Mouse (Mus musculus): Measurements from ENCODE around the gene Tent5c. TPM values are rescaled to one million over a fixed set of nuclear protein-coding genes. Genes with fewer than 3 reads are reported as not detected.

The Tent5c gene
- polyA plus RNA-seq, 1 experiment from 2014 or later, result 3.5 TPM

- Histone ChIP-seq H3K27ac (replicated peaks; ENCODE audit: low read depth, low read length) (no peak overlapping the region), H3K4me1 (ENCODE audit: control insufficient read depth, insufficient read depth, low read length) (no peaks in the 10 kb centered on the region), H3K9me3 (replicated peaks; ENCODE audit: control insufficient read depth, low read length) (no peaks in the 10 kb centered on the region), H3K36me3 (replicated peaks; ENCODE audit: control insufficient read depth, insufficient read depth, low read depth, low read length) (no peaks in the 10 kb centered on the region), H3K4me3 (ENCODE audit: low read depth, low read length) (no peak overlapping the region), H3K4me2 (ENCODE audit: low read depth, low read length) (no peak overlapping the region), H3K9ac (replicated peaks; ENCODE audit: low read length) (no peak overlapping the region), H3K27me3 (ENCODE audit: control insufficient read depth, insufficient read depth, low read length) (peaks cover 8% of the 10 kb centered on the region)
- WGBS, result 86% methylated on average over 5 of the region's 5 CpGs
- no peak for ATAC-seq (replicated peaks; ENCODE audit: insufficient number of reproducible peaks, low FRiP score, low TSS enrichment, low read depth)
- no peak for DNase-seq (ENCODE audit: low spot score)
Measured at GRCm38 (mm10) chr3:100482971-100483610, 6.0 kb downstream of the Tent5c start.

GRCm38 (mm10) chr3:100482324-100482911 lies 6.7 kb downstream of the Tent5c start:
- no peaks in the 10 kb centered on the region for H3K4me1 ChIP-seq (ENCODE audit: control insufficient read depth, insufficient read depth, low read length)
- H3K36me3 ChIP-seq (replicated peaks; ENCODE audit: control insufficient read depth, insufficient read depth, low read depth, low read length), result no peaks in the 10 kb centered on the region
- no peaks in the 10 kb centered on the region for H3K9me3 ChIP-seq (replicated peaks; ENCODE audit: control insufficient read depth, low read length)
- H3K27me3 ChIP-seq (ENCODE audit: control insufficient read depth, insufficient read depth, low read length), result peaks cover 5% of the 10 kb centered on the region
- H3K4me3 ChIP-seq (ENCODE audit: low read depth, low read length), result no peak overlapping the region
- 73% methylated on average over 7 of the region's 7 CpGs for WGBS
- H3K9ac ChIP-seq (replicated peaks; ENCODE audit: low read length), result no peak overlapping the region
- no peak for DNase-seq (ENCODE audit: low spot score)
- no peak overlapping the region for H3K27ac ChIP-seq (replicated peaks; ENCODE audit: low read depth, low read length)
- ATAC-seq (replicated peaks; ENCODE audit: insufficient number of reproducible peaks, low FRiP score, low TSS enrichment, low read depth), result no peak
- no peak overlapping the region for H3K4me2 ChIP-seq (ENCODE audit: low read depth, low read length)

- Histone ChIP-seq H3K9me3 (replicated peaks; ENCODE audit: control insufficient read depth, low read length) (no peaks in the 10 kb centered on the region), H3K4me3 (ENCODE audit: low read depth, low read length) (no peak overlapping the region), H3K27ac (replicated peaks; ENCODE audit: low read depth, low read length) (no peak overlapping the region), H3K27me3 (ENCODE audit: control insufficient read depth, insufficient read depth, low read length) (no peaks in the 10 kb centered on the region), H3K36me3 (replicated peaks; ENCODE audit: control insufficient read depth, insufficient read depth, low read depth, low read length) (no peaks in the 10 kb centered on the region), H3K4me1 (ENCODE audit: control insufficient read depth, insufficient read depth, low read length) (no peaks in the 10 kb centered on the region), H3K9ac (replicated peaks; ENCODE audit: low read length) (no peak overlapping the region), H3K4me2 (ENCODE audit: low read depth, low read length) (no peak overlapping the region)
- 83% methylated on average over 7 of the region's 7 CpGs for WGBS
- ATAC-seq (replicated peaks; ENCODE audit: insufficient number of reproducible peaks, low FRiP score, low TSS enrichment, low read depth), result no peak
- DNase-seq (ENCODE audit: low spot score), result no peak
Measured at GRCm38 (mm10) chr3:100480251-100481005, 8.7 kb downstream of the Tent5c start.

GRCm38 (mm10) chr3:100474950-100475472 lies 14.1 kb downstream of the Tent5c start:
- 0 out of 2 replicates have a peak, but pooled peaks have one; percentile 56 for ATAC-seq (replicated peaks; ENCODE audit: insufficient number of reproducible peaks, low FRiP score, low TSS enrichment, low read depth)
- H3K4me2 ChIP-seq (ENCODE audit: low read depth, low read length), result no peak overlapping the region
- H3K9ac ChIP-seq (replicated peaks; ENCODE audit: low read length), result no peak overlapping the region
- H3K27ac ChIP-seq (replicated peaks; ENCODE audit: low read depth, low read length), result no peak overlapping the region
- H3K4me1 ChIP-seq (ENCODE audit: control insufficient read depth, insufficient read depth, low read length), result no peaks in the 10 kb centered on the region
- H3K27me3 ChIP-seq (ENCODE audit: control insufficient read depth, insufficient read depth, low read length), result no peaks in the 10 kb centered on the region
- 58% methylated on average over 8 of the region's 8 CpGs for WGBS
- H3K4me3 ChIP-seq (ENCODE audit: low read depth, low read length), result no peak overlapping the region
- no peaks in the 10 kb centered on the region for H3K36me3 ChIP-seq (replicated peaks; ENCODE audit: control insufficient read depth, insufficient read depth, low read depth, low read length)
- no peaks in the 10 kb centered on the region for H3K9me3 ChIP-seq (replicated peaks; ENCODE audit: control insufficient read depth, low read length)
- DNase-seq (ENCODE audit: low spot score), result no peak

- ATAC-seq (replicated peaks; ENCODE audit: insufficient number of reproducible peaks, low FRiP score, low TSS enrichment, low read depth), result no peak
- no peaks in the 10 kb centered on the region for H3K9me3 ChIP-seq (replicated peaks; ENCODE audit: control insufficient read depth, low read length)
- H3K4me1 ChIP-seq (ENCODE audit: control insufficient read depth, insufficient read depth, low read length), result no peaks in the 10 kb centered on the region
- no peak overlapping the region for H3K4me3 ChIP-seq (ENCODE audit: low read depth, low read length)
- no peak for DNase-seq (ENCODE audit: low spot score)
- no peak overlapping the region for H3K27ac ChIP-seq (replicated peaks; ENCODE audit: low read depth, low read length)
- no peak overlapping the region for H3K9ac ChIP-seq (replicated peaks; ENCODE audit: low read length)
- H3K4me2 ChIP-seq (ENCODE audit: low read depth, low read length), result no peak overlapping the region
- no peaks in the 10 kb centered on the region for H3K36me3 ChIP-seq (replicated peaks; ENCODE audit: control insufficient read depth, insufficient read depth, low read depth, low read length)
- H3K27me3 ChIP-seq (ENCODE audit: control insufficient read depth, insufficient read depth, low read length), result no peaks in the 10 kb centered on the region
- 81% methylated on average over 7 of the region's 7 CpGs for WGBS
Measured at GRCm38 (mm10) chr3:100474536-100474935, 14.6 kb downstream of the Tent5c start.

GRCm38 (mm10) chr3:100473146-100473545 lies 16.0 kb downstream of the Tent5c start:
- H3K36me3 ChIP-seq (replicated peaks; ENCODE audit: control insufficient read depth, insufficient read depth, low read depth, low read length), result no peaks in the 10 kb centered on the region
- WGBS, result 86% methylated on average over 21 of the region's 21 CpGs
- H3K27me3 ChIP-seq (ENCODE audit: control insufficient read depth, insufficient read depth, low read length), result no peaks in the 10 kb centered on the region
- no peak overlapping the region for H3K27ac ChIP-seq (replicated peaks; ENCODE audit: low read depth, low read length)
- H3K4me3 ChIP-seq (ENCODE audit: low read depth, low read length), result no peak overlapping the region
- DNase-seq (ENCODE audit: low spot score) (no peak), ATAC-seq (replicated peaks; ENCODE audit: insufficient number of reproducible peaks, low FRiP score, low TSS enrichment, low read depth) (no peak)
- H3K9ac ChIP-seq (replicated peaks; ENCODE audit: low read length), result no peak overlapping the region
- H3K4me1 ChIP-seq (ENCODE audit: control insufficient read depth, insufficient read depth, low read length), result no peaks in the 10 kb centered on the region
- no peaks in the 10 kb centered on the region for H3K9me3 ChIP-seq (replicated peaks; ENCODE audit: control insufficient read depth, low read length)
- no peak overlapping the region for H3K4me2 ChIP-seq (ENCODE audit: low read depth, low read length)

GRCm38 (mm10) chr3:100470902-100471301 lies 18.2 kb downstream of the Tent5c start:
- Histone ChIP-seq H3K4me3 (ENCODE audit: low read depth, low read length) (no peak overlapping the region), H3K9me3 (replicated peaks; ENCODE audit: control insufficient read depth, low read length) (no peaks in the 10 kb centered on the region), H3K27me3 (ENCODE audit: control insufficient read depth, insufficient read depth, low read length) (no peaks in the 10 kb centered on the region), H3K4me1 (ENCODE audit: control insufficient read depth, insufficient read depth, low read length) (no peaks in the 10 kb centered on the region), H3K27ac (replicated peaks; ENCODE audit: low read depth, low read length) (no peak overlapping the region), H3K9ac (replicated peaks; ENCODE audit: low read length) (no peak overlapping the region), H3K36me3 (replicated peaks; ENCODE audit: control insufficient read depth, insufficient read depth, low read depth, low read length) (no peaks in the 10 kb centered on the region), H3K4me2 (ENCODE audit: low read depth, low read length) (no peak overlapping the region)
- DNase-seq (ENCODE audit: low spot score) (no peak), ATAC-seq (replicated peaks; ENCODE audit: insufficient number of reproducible peaks, low FRiP score, low TSS enrichment, low read depth) (no peak)
- 56% methylated on average over 3 of the region's 3 CpGs for WGBS

GRCm38 (mm10) chr3:100470101-100470500 lies 19.0 kb downstream of the Tent5c start:
- no peak overlapping the region for H3K4me3 ChIP-seq (ENCODE audit: low read depth, low read length)
- no peaks in the 10 kb centered on the region for H3K9me3 ChIP-seq (replicated peaks; ENCODE audit: control insufficient read depth, low read length)
- ATAC-seq (replicated peaks; ENCODE audit: insufficient number of reproducible peaks, low FRiP score, low TSS enrichment, low read depth) (no peak), DNase-seq (ENCODE audit: low spot score) (no peak)
- no peak overlapping the region for H3K9ac ChIP-seq (replicated peaks; ENCODE audit: low read length)
- H3K36me3 ChIP-seq (replicated peaks; ENCODE audit: control insufficient read depth, insufficient read depth, low read depth, low read length), result no peaks in the 10 kb centered on the region
- no peaks in the 10 kb centered on the region for H3K4me1 ChIP-seq (ENCODE audit: control insufficient read depth, insufficient read depth, low read length)
- H3K27ac ChIP-seq (replicated peaks; ENCODE audit: low read depth, low read length), result no peak overlapping the region
- no peak overlapping the region for H3K4me2 ChIP-seq (ENCODE audit: low read depth, low read length)
- WGBS, result 79% methylated on average over 3 of the region's 3 CpGs
- no peaks in the 10 kb centered on the region for H3K27me3 ChIP-seq (ENCODE audit: control insufficient read depth, insufficient read depth, low read length)

Measured in embryonic facial prominence, embryonic 11.5 days (tissue).